Mouse (Mus musculus): ENCODE measurements around the gene Tmeff2. TPM values are rescaled to one million over a fixed set of nuclear protein-coding genes. Genes with fewer than 3 reads are reported as not detected.

Tmeff2 gene
- total RNA-seq, 1 experiment: 0.85 TPM

GRCm38 (mm10) chr1:50972509-50973436 lies 72.3 kb downstream of the Tmeff2 start:
- Histone ChIP-seq H3K9ac (ENCODE audit: insufficient read depth, low read depth, low read length, poor library complexity, severe bottlenecking) (no peak overlapping the region), H3K27ac (ENCODE audit: insufficient read depth, low read depth, low read length, poor library complexity, severe bottlenecking) (no peak overlapping the region), H3K4me1 (ENCODE audit: control insufficient read depth in 2 of 2, insufficient read depth in 2 of 2, low read length in 2 of 2, poor library complexity in 1 of 2) (no peaks in the 10 kb centered on the region), H3K36me3 (ENCODE audit: control insufficient read depth, insufficient read depth, low read length, poor library complexity, severe bottlenecking) (no peaks in the 10 kb centered on the region), H3K4me3 (ENCODE audit: insufficient read depth in 1 of 2, low read depth in 1 of 2, low read length in 2 of 2, poor library complexity in 1 of 2, severe bottlenecking in 1 of 2) (no peak overlapping the region), H3K9me3 (ENCODE audit: control insufficient read depth, insufficient read depth, low read depth, low read length) (no peaks in the 10 kb centered on the region)
- TF ChIP-seq ZNF384 (IDR thresholded peaks at IDR 0.05; ENCODE audit: low read depth, low read length): no peak
- TF ChIP-seq CHD2 (IDR thresholded peaks at IDR 0.05; ENCODE audit: low read depth, low read length): no peak
- TF ChIP-seq MAFK (IDR thresholded peaks at IDR 0.05; ENCODE audit: insufficient read depth, low read depth, low read length): no peak
- no peak for TF ChIP-seq ZC3H11A (IDR thresholded peaks at IDR 0.05; ENCODE audit: borderline replicate concordance, low read depth, low read length)
- TF ChIP-seq HCFC1 (IDR thresholded peaks at IDR 0.05; ENCODE audit: borderline replicate concordance, insufficient read depth, low read length): no peak
- no peak for DNase-seq (ENCODE audit: low read depth, low spot score)
- in situ Hi-C loops (cut with MboI; ENCODE audit: low sequenced_read_pairs in 2 of 2, unreplicated experiment in 2 of 2): loop anchor here in 1 of 2 experiments (25.0 kb wide), 1 partner anchor 615 kb away; no protein-coding TSS in a partner anchor

GRCm38 (mm10) chr1:50979358-50980081 lies 79.1 kb downstream of the Tmeff2 start:
- Histone ChIP-seq H3K9me3 (ENCODE audit: control insufficient read depth, insufficient read depth, low read depth, low read length) (no peaks in the 10 kb centered on the region), H3K4me1 (ENCODE audit: control insufficient read depth in 2 of 2, insufficient read depth in 2 of 2, low read length in 2 of 2, poor library complexity in 1 of 2) (no peaks in the 10 kb centered on the region), H3K36me3 (ENCODE audit: control insufficient read depth, insufficient read depth, low read length, poor library complexity, severe bottlenecking) (no peaks in the 10 kb centered on the region), H3K9ac (ENCODE audit: insufficient read depth, low read depth, low read length, poor library complexity, severe bottlenecking) (no peak overlapping the region), H3K27ac (ENCODE audit: insufficient read depth, low read depth, low read length, poor library complexity, severe bottlenecking) (no peak overlapping the region), H3K4me3 (ENCODE audit: insufficient read depth in 1 of 2, low read depth in 1 of 2, low read length in 2 of 2, poor library complexity in 1 of 2, severe bottlenecking in 1 of 2) (no peak overlapping the region)
- TF ChIP-seq CHD2 (IDR thresholded peaks at IDR 0.05; ENCODE audit: low read depth, low read length) (no peak), ZNF384 (IDR thresholded peaks at IDR 0.05; ENCODE audit: low read depth, low read length) (no peak), MAFK (IDR thresholded peaks at IDR 0.05; ENCODE audit: insufficient read depth, low read depth, low read length) (no peak), HCFC1 (IDR thresholded peaks at IDR 0.05; ENCODE audit: borderline replicate concordance, insufficient read depth, low read length) (no peak), ZC3H11A (IDR thresholded peaks at IDR 0.05; ENCODE audit: borderline replicate concordance, low read depth, low read length) (no peak)
- DNase-seq (ENCODE audit: low read depth, low spot score): no peak
- in situ Hi-C loops (cut with MboI; ENCODE audit: low sequenced_read_pairs in 2 of 2, unreplicated experiment in 2 of 2): no loop called here

- TF ChIP-seq CHD2 (IDR thresholded peaks at IDR 0.05; ENCODE audit: low read depth, low read length) (no peak), ZNF384 (IDR thresholded peaks at IDR 0.05; ENCODE audit: low read depth, low read length) (no peak), ZC3H11A (IDR thresholded peaks at IDR 0.05; ENCODE audit: borderline replicate concordance, low read depth, low read length) (no peak), MAFK (IDR thresholded peaks at IDR 0.05; ENCODE audit: insufficient read depth, low read depth, low read length) (no peak), HCFC1 (IDR thresholded peaks at IDR 0.05; ENCODE audit: borderline replicate concordance, insufficient read depth, low read length) (no peak)
- no peaks in the 10 kb centered on the region for H3K36me3 ChIP-seq (ENCODE audit: control insufficient read depth, insufficient read depth, low read length, poor library complexity, severe bottlenecking)
- H3K9me3 ChIP-seq (ENCODE audit: control insufficient read depth, insufficient read depth, low read depth, low read length): no peaks in the 10 kb centered on the region
- no peak overlapping the region for H3K9ac ChIP-seq (ENCODE audit: insufficient read depth, low read depth, low read length, poor library complexity, severe bottlenecking)
- no peak overlapping the region for H3K4me3 ChIP-seq (ENCODE audit: insufficient read depth in 1 of 2, low read depth in 1 of 2, low read length in 2 of 2, poor library complexity in 1 of 2, severe bottlenecking in 1 of 2)
- no peaks in the 10 kb centered on the region for H3K4me1 ChIP-seq (ENCODE audit: control insufficient read depth in 2 of 2, insufficient read depth in 2 of 2, low read length in 2 of 2, poor library complexity in 1 of 2)
- H3K27ac ChIP-seq (ENCODE audit: insufficient read depth, low read depth, low read length, poor library complexity, severe bottlenecking): no peak overlapping the region
- DNase-seq (ENCODE audit: low read depth, low spot score): no peak
- in situ Hi-C loops (cut with MboI; ENCODE audit: low sequenced_read_pairs in 2 of 2, unreplicated experiment in 2 of 2): no loop called here
Measured at GRCm38 (mm10) chr1:50980591-50980990, 80.1 kb downstream of the Tmeff2 start.

GRCm38 (mm10) chr1:50981151-50981828 lies 80.8 kb downstream of the Tmeff2 start:
- H3K9me3 ChIP-seq (ENCODE audit: control insufficient read depth, insufficient read depth, low read depth, low read length): no peaks in the 10 kb centered on the region
- in situ Hi-C loops (cut with MboI; ENCODE audit: low sequenced_read_pairs in 2 of 2, unreplicated experiment in 2 of 2): no loop called here
- H3K27ac ChIP-seq (ENCODE audit: insufficient read depth, low read depth, low read length, poor library complexity, severe bottlenecking): no peak overlapping the region
- H3K4me3 ChIP-seq (ENCODE audit: insufficient read depth in 1 of 2, low read depth in 1 of 2, low read length in 2 of 2, poor library complexity in 1 of 2, severe bottlenecking in 1 of 2): no peak overlapping the region
- H3K4me1 ChIP-seq (ENCODE audit: control insufficient read depth in 2 of 2, insufficient read depth in 2 of 2, low read length in 2 of 2, poor library complexity in 1 of 2): no peaks in the 10 kb centered on the region
- H3K9ac ChIP-seq (ENCODE audit: insufficient read depth, low read depth, low read length, poor library complexity, severe bottlenecking): no peak overlapping the region
- H3K36me3 ChIP-seq (ENCODE audit: control insufficient read depth, insufficient read depth, low read length, poor library complexity, severe bottlenecking): no peaks in the 10 kb centered on the region
- no peak for DNase-seq (ENCODE audit: low read depth, low spot score)
- TF ChIP-seq ZNF384 (IDR thresholded peaks at IDR 0.05; ENCODE audit: low read depth, low read length): no peak
- no peak for TF ChIP-seq MAFK (IDR thresholded peaks at IDR 0.05; ENCODE audit: insufficient read depth, low read depth, low read length)
- no peak for TF ChIP-seq HCFC1 (IDR thresholded peaks at IDR 0.05; ENCODE audit: borderline replicate concordance, insufficient read depth, low read length)
- no peak for TF ChIP-seq CHD2 (IDR thresholded peaks at IDR 0.05; ENCODE audit: low read depth, low read length)
- TF ChIP-seq ZC3H11A (IDR thresholded peaks at IDR 0.05; ENCODE audit: borderline replicate concordance, low read depth, low read length): no peak

Data from ES-E14 (cell line).